Mouse (Mus musculus): ENCODE measurements around the gene Olfr365. TPM values are rescaled to one million over a fixed set of nuclear protein-coding genes. Genes with fewer than 3 reads are reported as not detected.

Gene Olfr365
- not detected in 2 replicates for polyA plus RNA-seq (2015; fragmentation: Nextera tagmentation; extraction: Ambion mirVana)

- no peak within 1 kb of the TSS for H3K9ac ChIP-seq
- no peak within 1 kb of the TSS for H3K27ac ChIP-seq (replicated peaks)
- ATAC-seq (ENCODE audit: low read depth) = no peak
- 0 out of 2 replicates have a peak, but pooled peaks cover 1% of the 10 kb centered on the region for H3K9me3 ChIP-seq
- H3K27me3 ChIP-seq = no peaks in the 10 kb centered on the region
- H3K4me2 ChIP-seq = no peak within 1 kb of the TSS
- no peaks in the 10 kb centered on the region for H3K36me3 ChIP-seq
- WGBS = 77% methylated on average over 3 of the region's 3 CpGs
- H3K4me3 ChIP-seq = no peak within 1 kb of the TSS
- no peaks in the 10 kb centered on the region for H3K4me1 ChIP-seq (replicated peaks)
Observed at GRCm38 (mm10) chr2:37187898-37188297, at the start of gene Olfr365. Olfr365 (plus strand) TSS chr2:37188198.

GRCm38 (mm10) chr2:37139022-37139421 is 49.0 kb upstream of the Olfr365 start, which contains the start of gene Olfr364-ps1:
Olfr364-ps1 (plus strand) TSS chr2:37139322.
- Histone ChIP-seq H3K27me3 (no peaks in the 10 kb centered on the region), H3K9ac (no peak within 1 kb of the TSS), H3K27ac (replicated peaks) (no peak within 1 kb of the TSS), H3K9me3 (peaks cover 14% of the 10 kb centered on the region), H3K36me3 (no peaks in the 10 kb centered on the region), H3K4me1 (replicated peaks) (no peaks in the 10 kb centered on the region), H3K4me2 (no peak within 1 kb of the TSS), H3K4me3 (no peak within 1 kb of the TSS)
- WGBS = 86% methylated on average over 3 of the region's 3 CpGs
- no peak for ATAC-seq (ENCODE audit: low read depth)

GRCm38 (mm10) chr2:37211274-37211673 is 23.3 kb downstream of the Olfr365 start, which contains the start of gene Olfr366:
Olfr366 (plus strand) TSS chr2:37211574.
- Histone ChIP-seq H3K36me3 (no peaks in the 10 kb centered on the region), H3K9me3 (peaks cover 23% of the 10 kb centered on the region), H3K4me1 (replicated peaks) (no peaks in the 10 kb centered on the region), H3K9ac (no peak within 1 kb of the TSS), H3K27me3 (no peaks in the 10 kb centered on the region), H3K4me2 (no peak within 1 kb of the TSS), H3K4me3 (no peak within 1 kb of the TSS), H3K27ac (replicated peaks) (no peak within 1 kb of the TSS)
- no peak for ATAC-seq (ENCODE audit: low read depth)

Other genes with a start within 250 kb of the Olfr365 start
- not detected in 2 replicates for gene Olfr357, start 194.4 kb upstream of the Olfr365 start, polyA plus RNA-seq (2015; fragmentation: Nextera tagmentation; extraction: Ambion mirVana)
- gene Olfr358, start 178.9 kb upstream of the Olfr365 start, polyA plus RNA-seq (2015; fragmentation: Nextera tagmentation; extraction: Ambion mirVana) = not detected in 2 replicates
- not detected in 2 replicates for gene Olfr360, start 122.5 kb upstream of the Olfr365 start, polyA plus RNA-seq (2015; fragmentation: Nextera tagmentation; extraction: Ambion mirVana)
- gene Olfr361, start 98.9 kb upstream of the Olfr365 start, polyA plus RNA-seq (2015; fragmentation: Nextera tagmentation; extraction: Ambion mirVana) = not detected in 2 replicates
- not detected in 2 replicates for gene Olfr362, start 70.3 kb upstream of the Olfr365 start, polyA plus RNA-seq (2015; fragmentation: Nextera tagmentation; extraction: Ambion mirVana)
- not detected in 2 replicates for gene Olfr364-ps1, start 48.9 kb upstream of the Olfr365 start, polyA plus RNA-seq (2015; fragmentation: Nextera tagmentation; extraction: Ambion mirVana)
- not detected in 2 replicates for gene Olfr366, start 23.4 kb downstream of the Olfr365 start, polyA plus RNA-seq (2015; fragmentation: Nextera tagmentation; extraction: Ambion mirVana)
- not detected in 2 replicates for gene Olfr368, start 138.3 kb downstream of the Olfr365 start, polyA plus RNA-seq (2015; fragmentation: Nextera tagmentation; extraction: Ambion mirVana)
- gene Pdcl, start 171.1 kb downstream of the Olfr365 start, polyA plus RNA-seq (2015; fragmentation: Nextera tagmentation; extraction: Ambion mirVana) = 71.7 and 77.8 TPM in 2 replicates
- 21.3 and 25.1 TPM in 2 replicates for gene Rc3h2, start 234.7 kb downstream of the Olfr365 start, polyA plus RNA-seq (2015; fragmentation: Nextera tagmentation; extraction: Ambion mirVana)

Data from neural tube, embryonic 13.5 days (tissue).